Mouse (Mus musculus) spleen, adult 12 weeks (tissue): ENCODE data around the gene Bard1.

Experiments
- DNase-seq: peaks from one replicate; pipeline ENCODE4 v3.0.0; 2022; ENCODE audit warnings: low spot score

The Bard1 gene

DNA sequence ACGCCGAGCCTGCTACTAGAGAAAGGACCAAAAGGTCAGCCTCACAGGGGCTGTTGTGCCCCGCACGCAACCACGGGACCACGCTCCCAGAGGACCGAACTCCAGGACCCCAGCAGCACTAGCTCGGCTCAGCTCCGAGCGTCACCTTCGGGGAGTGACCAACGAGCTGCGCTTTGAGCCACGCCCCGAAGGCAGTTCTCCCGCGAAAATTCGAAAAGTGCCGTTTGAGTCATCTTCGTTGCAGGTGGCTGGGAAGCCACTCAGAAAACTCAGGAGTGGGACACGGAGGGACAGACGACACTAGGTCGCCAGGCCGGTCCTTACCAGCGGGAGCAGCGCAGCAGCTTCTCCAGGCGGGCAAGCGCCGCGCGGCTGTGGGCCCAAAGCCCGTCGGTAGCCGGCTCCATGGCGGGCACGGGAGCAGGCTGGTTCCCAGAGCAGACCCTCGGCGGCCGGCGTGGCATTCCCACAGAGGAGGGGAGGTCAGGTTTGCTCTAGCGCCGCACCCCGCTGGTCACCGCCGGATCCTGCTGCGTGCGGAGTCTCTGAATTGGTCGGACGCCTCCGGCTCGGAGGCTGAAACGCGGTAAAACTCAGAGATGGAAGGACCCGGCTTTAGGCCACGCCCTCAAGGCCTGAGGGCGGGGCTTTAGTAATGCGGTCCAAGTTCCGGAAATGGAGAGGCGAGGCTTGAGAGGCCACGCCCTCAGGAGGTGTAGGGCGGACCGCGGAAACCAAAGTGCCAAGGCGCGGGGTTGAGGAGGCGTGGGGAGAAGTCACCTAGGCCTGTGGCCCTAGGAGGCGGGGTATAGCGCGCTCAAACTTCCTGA is at the start of gene Bard1:
Gene Bard1 (minus strand): TSS at position 803 of the 830 bp plus-strand sequence.
- peak; percentile 97 for DNase-seq

DNA sequence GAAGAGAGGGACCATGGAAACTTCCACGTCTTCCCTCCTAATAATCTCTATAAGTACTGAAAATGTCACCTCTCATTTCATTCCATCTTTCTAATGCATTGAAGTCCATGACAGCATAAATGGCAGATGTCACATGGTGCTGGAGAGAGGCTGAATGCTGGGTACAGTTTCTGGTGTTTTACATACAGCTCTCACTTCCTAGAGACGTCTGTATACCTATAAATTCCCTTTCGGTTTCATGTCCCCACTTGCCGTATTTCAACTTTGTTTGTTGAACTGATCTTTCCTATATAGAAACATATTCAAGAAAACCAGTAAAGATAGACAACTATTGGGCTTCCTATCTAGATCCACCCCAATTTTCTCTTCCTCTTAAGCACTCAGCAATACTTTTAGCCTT is 24.2 kb upstream of the Bard1 start:
- DNase-seq, result no peak

DNA sequence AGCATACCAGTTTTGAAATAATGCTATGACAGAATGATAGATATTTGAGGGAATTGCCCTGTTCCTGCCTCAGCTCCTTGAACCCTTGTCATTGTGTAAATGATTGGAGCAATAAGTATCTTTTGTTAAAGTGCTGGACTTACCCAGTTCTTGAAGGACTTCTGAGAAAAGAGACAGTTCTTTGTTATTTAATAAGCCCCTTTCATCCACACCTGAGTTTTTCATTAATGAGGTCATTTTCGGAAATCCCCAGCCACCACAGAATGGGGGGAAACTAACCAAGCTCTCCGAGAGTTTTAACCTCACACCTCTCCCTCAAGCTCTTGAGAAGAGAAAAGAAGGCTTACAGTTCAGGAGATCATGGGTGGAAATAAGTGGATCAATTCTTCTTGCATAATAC is 15.6 kb upstream of the Bard1 start:
- DNase-seq, result no peak

DNA sequence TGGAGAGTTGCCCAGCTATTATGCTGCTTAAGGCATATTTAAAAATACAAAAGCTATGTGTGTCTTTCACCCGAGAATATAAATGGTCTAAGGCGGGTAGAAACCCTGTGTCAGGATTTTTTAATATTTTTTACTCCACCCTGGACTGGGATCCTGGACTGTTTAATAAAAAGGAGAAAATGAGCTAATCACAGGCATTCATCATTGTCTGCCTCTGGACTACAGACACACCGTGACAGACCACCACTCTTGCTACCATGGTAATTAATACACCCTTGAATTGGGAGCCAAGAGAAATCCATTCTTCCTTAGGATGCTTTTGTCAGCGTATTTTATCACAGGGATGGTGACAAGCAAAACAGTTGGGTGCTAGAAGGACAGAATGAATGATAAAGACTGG is 14.3 kb upstream of the Bard1 start:
- DNase-seq, result no peak

DNA sequence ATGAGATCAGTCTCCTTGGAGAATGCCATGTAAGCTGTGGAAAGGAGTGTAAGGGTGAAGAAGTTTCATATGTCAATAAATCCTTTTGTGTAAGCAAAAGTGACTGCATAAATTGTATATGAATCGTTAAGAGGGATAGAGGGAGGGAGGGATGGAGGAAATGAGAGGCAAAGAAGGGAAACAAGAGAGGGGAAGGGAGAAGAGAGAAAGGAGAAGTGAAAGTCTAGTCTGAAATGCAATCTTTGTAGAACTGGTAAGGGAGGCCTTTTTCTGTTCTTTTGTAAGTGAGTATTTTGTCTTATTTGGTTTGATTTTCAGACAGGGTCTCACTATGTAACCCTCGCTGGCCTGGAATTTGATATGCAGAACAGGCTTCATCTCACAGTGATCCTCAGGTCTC is 12.8 kb upstream of the Bard1 start:
- no peak for DNase-seq

DNA sequence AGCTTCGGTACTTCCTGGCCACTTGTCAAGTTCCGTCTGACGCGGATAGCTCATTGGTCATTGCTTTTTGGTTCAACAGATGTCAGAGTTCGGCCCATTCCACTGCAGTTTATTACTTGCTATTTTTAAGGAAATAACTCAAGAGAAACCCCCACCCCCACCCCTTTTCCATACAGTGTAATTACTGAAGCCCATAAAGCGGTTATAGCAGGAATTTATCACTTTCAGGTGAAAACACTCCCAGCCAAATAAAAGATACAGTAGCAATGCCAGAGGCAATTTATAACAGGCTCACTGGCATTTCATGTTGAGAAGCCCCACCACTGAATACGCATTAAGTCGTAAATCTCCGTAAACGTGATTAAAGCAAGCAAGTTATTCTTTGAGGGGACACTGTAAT is 6.9 kb upstream of the Bard1 start:
- DNase-seq, result no peak

DNA sequence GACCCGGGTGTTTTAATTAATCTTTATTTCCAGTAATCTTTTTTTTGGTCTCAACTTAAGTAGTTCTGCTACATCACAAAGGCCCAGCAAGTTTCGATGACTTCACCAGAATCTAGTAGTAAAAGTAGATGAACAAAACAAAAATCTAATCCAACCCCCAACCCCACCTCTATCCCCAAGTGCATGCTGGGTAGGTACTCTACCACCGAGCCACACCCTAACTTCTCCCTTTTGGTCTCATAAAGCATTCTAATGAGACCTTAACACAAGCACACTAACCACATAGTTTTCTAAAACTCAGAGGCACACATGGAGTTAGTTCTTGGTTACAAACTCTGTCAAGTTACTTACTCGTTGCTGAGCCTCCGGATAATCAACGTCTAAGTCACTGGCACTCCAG is 3.2 kb upstream of the Bard1 start:
- no peak for DNase-seq

DNA sequence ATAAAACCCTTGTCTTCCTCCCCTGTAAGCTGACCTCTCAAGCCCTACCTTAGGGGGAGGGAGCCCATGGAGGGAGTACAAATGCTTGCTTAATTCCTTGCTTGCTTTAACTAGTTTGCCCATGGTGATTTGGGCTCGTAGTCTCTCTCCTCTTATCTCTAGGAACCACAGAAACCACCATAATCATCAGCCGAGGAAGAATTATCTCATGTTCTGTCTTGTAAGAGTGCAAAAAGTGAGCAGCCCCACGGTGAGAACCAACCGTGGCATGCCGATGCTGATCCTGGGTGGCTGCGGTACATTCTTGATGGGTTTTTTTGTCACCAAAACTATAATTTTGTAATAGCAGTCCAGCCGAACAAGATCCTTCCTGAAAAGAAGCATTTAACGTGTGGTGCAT is 2.8 kb upstream of the Bard1 start:
- no peak for DNase-seq

DNA sequence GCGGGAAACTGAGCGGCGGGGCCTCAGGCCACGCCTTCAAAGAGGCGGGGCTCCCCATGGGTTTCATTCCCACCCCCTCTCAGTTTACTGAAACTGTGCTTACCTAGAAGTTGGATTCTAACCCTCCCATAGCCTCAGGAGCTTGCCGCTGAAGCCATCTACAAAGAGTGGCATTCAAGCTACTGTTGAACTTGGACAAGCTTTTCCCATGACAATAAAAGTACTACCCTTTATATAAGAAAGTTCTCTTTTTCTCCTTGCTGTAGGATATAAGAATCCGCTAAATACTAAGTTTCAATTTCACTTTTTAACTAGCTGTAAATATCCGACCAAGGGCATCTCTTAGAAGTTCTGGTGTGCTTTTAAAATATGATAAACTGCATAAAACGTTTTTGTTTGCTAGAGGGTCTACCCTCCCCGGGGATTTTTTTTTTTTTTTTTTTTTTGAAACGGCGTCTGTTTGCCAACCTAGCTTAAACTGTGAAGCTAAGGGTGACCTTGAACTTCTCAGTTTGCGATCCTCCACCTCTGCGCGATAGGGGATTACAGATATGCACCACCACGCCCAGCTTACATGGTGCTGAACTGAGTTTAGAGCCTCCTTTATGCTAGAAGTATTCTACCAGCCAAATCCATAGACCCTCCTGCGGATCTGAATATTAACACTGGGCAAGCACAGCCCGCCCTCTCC is 373 bp upstream of the Bard1 start:
- DNase-seq, result peak; percentile 15

DNA sequence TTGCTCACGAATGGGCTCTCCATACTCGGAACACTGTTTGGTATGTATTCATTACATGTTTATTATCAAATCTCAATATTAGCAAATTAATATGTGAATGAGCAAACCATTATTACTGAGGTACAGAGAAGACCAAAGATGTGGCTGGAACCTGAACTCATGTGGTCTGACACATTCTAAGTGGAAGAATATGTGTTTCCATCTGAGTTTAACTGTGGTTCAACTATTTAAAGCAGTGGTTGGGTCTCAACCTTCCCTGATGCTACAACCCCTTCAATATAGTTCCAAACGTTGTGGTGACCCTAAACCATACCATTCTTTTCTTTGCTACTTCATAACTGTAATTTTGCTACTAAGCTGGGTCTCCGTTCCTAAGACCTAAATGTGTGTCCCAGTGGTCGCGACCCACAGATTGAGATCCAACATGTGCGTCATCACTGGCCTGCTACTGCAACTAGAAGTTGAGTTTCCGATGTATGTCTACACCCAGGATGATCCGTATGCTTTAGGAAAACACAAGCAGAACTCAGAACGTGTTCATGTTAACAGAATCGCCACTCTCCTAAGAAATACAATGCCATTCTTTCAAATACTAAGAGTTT is 1.5 kb downstream of the Bard1 start:
- no peak for DNase-seq

DNA sequence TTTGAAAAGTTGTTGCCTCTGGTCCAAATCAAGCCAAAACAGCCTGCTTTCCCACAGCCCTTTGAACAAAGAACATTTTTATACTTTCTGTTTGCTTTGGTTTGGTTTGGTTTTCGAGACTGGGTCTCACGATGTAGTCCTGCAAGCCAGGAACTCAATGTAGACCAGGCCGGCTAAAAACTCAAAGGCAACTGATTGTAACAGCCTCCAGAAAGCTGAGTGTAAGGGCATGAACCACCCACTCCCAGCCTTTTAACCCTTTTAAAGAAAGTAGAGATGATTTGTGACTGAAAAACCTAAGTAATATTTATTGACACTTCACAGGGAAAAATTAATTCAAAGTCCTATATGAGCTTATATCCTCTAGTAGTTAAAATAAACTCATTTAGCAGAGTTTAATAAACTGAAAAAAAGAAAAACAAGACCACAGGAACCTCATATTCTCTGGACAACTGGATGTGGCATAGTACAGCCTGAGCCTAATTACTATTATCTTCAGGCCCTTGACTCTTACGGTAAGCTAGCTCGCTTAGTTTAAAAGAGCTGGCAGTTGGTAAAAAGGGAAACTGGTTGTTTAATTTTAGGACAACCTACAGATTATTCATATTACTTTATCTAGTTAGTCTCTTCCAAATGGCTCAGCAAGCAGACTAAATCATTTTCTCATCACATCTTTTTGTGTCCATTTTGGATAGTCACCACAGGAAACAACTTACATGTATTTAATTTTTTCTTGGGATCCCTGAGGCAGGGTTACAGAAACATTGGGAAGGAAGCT is 2.2 kb downstream of the Bard1 start:
- no peak for DNase-seq

DNA sequence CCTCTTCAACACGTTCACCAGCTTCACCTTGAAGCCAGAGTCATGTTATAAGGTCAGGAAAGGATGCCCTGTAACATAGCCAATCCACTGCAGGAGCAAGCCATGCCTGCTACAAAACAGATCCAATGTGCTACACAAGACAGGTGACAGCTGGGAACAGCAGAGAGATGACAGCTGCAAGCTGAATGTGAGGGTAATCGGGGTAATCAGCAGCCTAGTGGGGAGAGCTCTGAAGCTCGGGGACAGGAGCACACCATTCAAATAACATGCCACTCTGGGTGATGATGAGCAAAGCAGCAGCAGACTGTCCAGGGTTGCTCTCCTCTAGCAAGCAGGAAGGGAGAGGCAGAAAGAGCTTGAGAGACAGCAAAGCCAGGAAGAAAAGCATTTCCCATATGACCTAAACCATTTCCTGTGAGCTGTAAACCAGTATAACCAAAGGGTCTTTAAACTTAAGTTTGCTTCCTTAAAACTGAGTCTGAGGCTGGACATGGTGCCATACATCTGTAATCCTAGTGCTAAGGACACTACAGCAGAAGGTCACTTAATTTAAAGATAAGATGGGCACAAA is 2.9 kb downstream of the Bard1 start:
- DNase-seq, result no peak

DNA sequence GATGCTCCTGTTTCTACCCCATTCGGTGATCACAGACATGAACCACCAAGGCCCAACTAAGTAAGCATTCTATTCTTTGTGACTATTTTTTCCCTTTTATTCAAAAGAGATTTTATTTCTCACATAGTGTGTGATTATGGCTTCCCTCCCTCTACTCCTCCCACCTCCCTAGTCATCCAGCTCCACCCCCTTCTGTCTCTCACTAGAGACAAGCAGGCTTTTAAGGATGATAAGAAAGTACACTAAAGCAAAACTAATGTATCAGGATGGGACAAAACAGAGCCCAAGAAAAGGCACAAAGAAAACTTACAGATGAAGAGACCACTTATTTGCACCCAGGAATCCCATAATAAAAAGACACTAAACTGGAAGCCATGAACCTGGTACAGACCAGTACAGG is 6.9 kb downstream of the Bard1 start:
- no peak for DNase-seq

DNA sequence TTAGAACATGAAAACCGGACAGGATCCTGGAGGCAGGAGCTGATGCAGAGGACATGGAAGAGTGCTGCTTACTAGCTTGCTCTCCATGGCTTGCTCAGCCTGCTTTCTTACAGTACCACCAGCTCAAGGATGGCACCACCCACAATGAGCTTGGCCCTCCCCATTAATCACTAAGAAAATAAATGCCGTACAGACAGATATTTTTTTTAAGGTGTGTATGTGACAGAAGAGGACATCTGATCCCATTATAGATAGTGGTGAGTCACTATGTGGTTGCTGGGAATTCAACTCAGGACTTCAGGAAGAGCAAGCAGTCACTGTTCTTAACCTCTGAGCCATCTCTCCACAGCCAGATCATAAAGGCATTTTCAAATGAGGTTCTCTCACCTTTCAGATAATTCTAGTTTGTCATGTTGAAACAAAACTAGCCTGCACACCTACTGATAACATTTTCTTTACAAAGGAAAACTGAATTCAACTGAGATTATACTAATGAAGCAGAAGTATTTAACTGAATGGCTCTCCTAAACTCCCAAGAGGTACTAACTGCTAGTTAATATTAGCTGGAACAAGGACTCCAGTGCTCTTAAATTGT is 7.6 kb downstream of the Bard1 start:
- DNase-seq, result no peak

DNA sequence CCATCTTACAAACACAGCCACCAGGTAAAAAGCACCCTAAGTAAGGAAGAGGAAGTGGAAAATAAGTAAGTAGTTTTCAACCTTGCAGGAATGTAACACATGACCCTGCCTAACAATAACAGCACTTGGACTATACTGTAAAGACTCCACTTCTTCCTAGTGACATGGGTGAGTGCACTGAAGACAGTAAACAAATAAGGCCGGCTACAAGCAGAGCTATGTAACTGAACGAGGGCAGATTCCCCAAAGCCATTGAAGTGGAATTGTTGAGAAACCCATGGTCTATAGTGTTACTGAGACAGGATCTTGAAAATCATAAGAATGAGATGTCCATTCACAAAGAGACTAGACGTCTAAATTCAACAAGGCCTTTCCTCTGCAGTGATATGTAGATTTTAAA is 27.3 kb downstream of the Bard1 start:
- DNase-seq, result no peak

DNA sequence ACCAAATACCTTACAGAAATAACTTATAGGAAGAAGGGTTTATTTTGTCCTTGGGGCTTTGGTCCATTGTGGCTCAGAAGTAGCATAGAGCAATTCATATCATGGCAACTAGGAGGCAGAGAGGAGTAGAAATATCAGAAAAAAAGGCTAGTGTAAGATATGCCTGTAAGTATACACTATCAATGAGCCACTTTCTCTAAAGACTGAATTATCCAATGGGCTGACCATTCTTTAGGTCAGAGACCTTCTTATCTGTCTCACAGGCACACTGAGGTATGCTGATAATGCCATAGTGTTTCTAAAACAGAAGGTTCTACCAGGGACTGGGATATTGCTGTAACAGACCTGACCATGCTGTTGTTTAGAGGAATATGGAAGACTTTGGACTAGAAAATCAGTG is 32.2 kb downstream of the Bard1 start:
- DNase-seq, result no peak

DNA sequence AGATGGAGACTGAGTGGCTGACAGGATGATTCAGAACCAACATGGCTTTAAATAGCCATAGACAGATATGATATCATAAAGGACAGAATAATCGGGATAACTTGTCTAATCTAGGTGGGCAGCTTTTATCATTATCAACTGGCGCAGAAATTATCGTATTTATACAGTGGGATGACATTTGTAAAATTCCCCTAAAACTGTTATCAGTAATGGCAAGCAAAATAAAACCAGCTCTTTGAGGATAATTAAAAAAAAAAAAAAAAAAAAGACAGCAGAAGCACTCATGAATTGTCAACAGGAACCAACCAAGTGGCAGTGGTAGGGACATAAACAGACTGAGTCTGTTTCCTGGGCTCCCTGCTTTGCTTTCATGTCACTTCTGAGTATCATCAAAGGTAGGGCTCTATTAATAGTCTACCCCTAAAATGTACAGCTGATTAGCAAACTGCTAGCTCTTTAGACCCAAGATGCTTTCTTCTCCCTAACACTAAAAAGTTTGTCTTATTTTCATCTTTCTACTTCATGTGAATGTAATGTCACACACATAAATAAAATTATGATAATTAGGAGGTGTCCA is 34.1 kb downstream of the Bard1 start:
- DNase-seq, result no peak

DNA sequence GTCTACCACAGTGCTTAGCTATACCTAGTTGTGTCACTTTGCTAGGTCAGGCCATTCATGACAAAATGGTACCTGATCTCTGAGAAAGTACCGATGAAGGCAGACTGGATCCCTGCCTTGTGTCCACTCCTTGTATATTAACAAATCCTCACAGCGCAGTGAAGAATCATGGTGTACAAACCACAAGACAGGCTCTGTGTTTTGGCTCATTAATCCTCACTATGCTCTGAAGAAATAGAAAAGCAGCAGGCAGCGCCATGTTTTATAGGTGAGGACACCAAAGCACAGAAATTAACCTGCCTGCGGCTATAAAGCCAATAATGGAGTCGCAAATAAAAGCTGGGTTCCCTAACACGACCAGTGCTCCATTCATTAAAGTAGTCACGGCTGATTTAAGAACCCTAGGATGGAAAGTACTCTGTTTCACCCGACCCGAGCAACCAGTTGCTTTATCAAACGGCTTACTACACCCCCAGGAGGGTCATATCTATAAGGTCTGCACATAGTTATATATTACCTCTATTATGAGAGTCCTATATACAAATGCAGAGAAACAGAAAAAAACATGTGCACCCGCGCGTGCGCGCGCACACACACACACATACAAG is 39.0 kb downstream of the Bard1 start:
- DNase-seq, result no peak

DNA sequence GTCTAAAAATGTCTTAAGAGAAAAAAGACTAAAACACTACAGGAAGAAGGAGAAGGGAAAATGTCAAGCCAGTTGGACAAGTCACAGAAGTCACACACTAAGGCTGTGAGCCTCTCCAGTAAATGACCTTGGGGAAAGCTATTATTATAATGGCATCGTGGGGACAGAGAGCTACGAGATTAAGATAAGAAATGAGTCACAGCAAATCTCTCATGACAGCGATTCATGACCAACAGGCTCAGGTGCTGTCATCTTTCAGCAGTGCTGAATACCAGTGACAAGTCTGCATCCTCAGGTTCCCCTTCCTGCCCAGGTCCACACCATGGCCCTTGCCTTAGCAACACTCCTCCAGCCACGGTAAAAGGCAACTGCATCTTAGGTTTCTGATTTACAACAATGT is 46.8 kb downstream of the Bard1 start:
- no peak for DNase-seq

DNA sequence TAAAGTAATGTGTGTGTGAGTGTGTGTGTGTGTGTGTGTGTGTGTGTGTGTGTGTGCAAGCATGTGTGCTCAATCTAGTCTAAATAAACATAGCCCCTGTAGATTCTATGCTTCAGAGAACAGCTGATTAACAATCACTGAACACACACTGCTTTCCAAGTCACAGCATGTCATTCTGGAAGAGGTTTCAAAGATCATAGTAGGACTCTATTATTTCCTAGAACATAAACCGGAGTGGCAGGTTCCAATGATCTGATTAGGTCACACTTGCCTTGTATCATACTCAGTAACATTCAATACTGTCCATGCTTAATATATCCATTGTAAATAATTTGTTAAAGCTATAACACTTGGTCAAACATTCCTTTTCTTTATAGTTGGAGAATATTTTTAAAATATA is 47.5 kb downstream of the Bard1 start:
- no peak for DNase-seq

DNA sequence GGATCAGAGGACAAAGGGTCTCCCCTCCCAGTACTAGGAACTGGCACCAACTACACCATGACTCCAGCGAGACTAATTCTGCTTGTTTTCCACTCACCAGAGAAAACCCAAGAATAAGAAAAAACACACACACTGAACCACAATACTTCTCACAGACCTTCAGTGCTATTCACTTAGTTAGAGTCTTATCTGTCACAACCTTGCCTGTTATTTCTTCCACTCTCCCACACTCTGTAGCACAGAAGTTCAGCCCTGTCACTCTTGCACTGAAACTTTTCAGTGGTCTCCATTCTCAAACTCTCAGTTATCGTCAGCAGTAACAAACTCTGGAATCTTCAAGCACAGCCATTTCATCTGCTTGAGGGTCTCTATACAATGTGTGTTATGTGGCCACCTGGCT is 50.2 kb downstream of the Bard1 start:
- no peak for DNase-seq
